Mouse (Mus musculus) forebrain, embryonic 11.5 days (tissue): ENCODE measurements around the gene Epn2. TPM values are rescaled to one million over a fixed set of nuclear protein-coding genes. Genes with fewer than 3 reads are reported as not detected.

ENCODE experiments used
- ATAC-seq: fragments of 200-750 bp; cut with Nextera tagmentation; replicated peaks from 2 replicates; pipeline ENCODE4 v1.8.0; 2017; ENCODE audit warnings: moderate TSS enrichment; ENCODE audit not compliant: low FRiP score
- DNase-seq: peaks from one replicate; pipeline ENCODE4 v3.0.0-alpha.2; 2017; ENCODE audit warnings: low spot score
- H3K27ac ChIP-seq: fragments of 300-500 bp; sonication (generic); 2 replicates; pipeline ENCODE4 v1.5.1; 2014; ENCODE audit warnings: low read depth, low read length
- H3K27me3 ChIP-seq: fragments of 300-500 bp; sonication (generic); 2 replicates; pipeline ENCODE4 v1.6.1; 2014; ENCODE audit warnings: mild to moderate bottlenecking, low read length, mixed read lengths; ENCODE audit not compliant: control insufficient read depth, insufficient read depth
- H3K36me3 ChIP-seq: fragments of 300-500 bp; sonication (generic); 2 replicates; pipeline ENCODE4 v1.6.1; 2014; ENCODE audit warnings: mild to moderate bottlenecking, low read length, moderate library complexity, mixed read lengths; ENCODE audit not compliant: control insufficient read depth, insufficient read depth
- H3K4me1 ChIP-seq: fragments of 300-500 bp; sonication (generic); replicated peaks from 2 replicates; pipeline ENCODE4 v1.6.1; 2014; ENCODE audit warnings: low read length, mixed read lengths; ENCODE audit not compliant: control insufficient read depth, insufficient read depth
- H3K4me2 ChIP-seq: fragments of 300-500 bp; sonication (generic); 2 replicates; pipeline ENCODE4 v1.6.1; 2014; ENCODE audit warnings: low read depth, mild to moderate bottlenecking, low read length, moderate library complexity, mixed read lengths; ENCODE audit not compliant: severe bottlenecking
- H3K4me3 ChIP-seq: fragments of 300-500 bp; sonication (generic); 2 replicates; pipeline ENCODE4 v1.5.1; 2014; ENCODE audit warnings: low read depth, low read length
- H3K9ac ChIP-seq: fragments of 300-500 bp; sonication (generic); 2 replicates; pipeline ENCODE4 v1.6.1; 2014; ENCODE audit warnings: low read length
- H3K9me3 ChIP-seq: fragments of 300-500 bp; sonication (generic); 2 replicates; pipeline ENCODE4 v1.6.1; 2016; ENCODE audit warnings: low read length, mixed read lengths; ENCODE audit not compliant: control insufficient read depth
- WGBS: fragments of 180-500 bp; shearing (Covaris S2); extraction: QIAGEN DNeasy Blood & Tissue Kit; methylation state at CpG from one replicate; pipeline ENCODE4 v1.1.7; 2014; 5-methylcytosine and 5-hydroxymethylcytosine counted together
- polyA plus RNA-seq: library from polyadenylated mRNA; unstranded; fragments of >200 nt; fragmentation: Nextera tagmentation; extraction: Ambion mirVana; gene quantifications from 2 replicates; pipeline ENCODE4 v1.2.1, GENCODE M21; 2014

Gene Epn2
- polyA plus RNA-seq, 1 experiment from 2014 or later: 31.2 TPM

GRCm38 (mm10) chr11:61618131-61618530 lies 38.6 kb upstream of the Epn2 start:
- 91% methylated on average over 8 of the region's 8 CpGs for WGBS
- no peak overlapping the region for H3K9ac ChIP-seq

GRCm38 (mm10) chr11:61617293-61617975 lies 37.9 kb upstream of the Epn2 start:
- Histone ChIP-seq H3K4me2 (no peak overlapping the region), H3K27ac (no peak overlapping the region), H3K36me3 (no peaks in the 10 kb centered on the region), H3K4me3 (no peak overlapping the region), H3K9ac (no peak overlapping the region), H3K4me1 (peaks cover 5% of the 10 kb centered on the region; the same call in 1 of the 2 replicates), H3K27me3 (no peaks in the 10 kb centered on the region; the same call in 1 of the 2 replicates), H3K9me3 (no peaks in the 10 kb centered on the region)
- ATAC-seq (no peak), DNase-seq (no peak)
- 72% methylated on average over 7 of the region's 7 CpGs for WGBS

More at GRCm38 (mm10) chr11:61618131-61618530, 38.6 kb upstream of the Epn2 start:
- DNase-seq: no peak
- ATAC-seq: no peak
- Histone ChIP-seq H3K4me2 (no peak overlapping the region), H3K27ac (no peak overlapping the region), H3K4me1 (peaks cover 5% of the 10 kb centered on the region; the same call in 1 of the 2 replicates), H3K27me3 (no peaks in the 10 kb centered on the region; the same call in 1 of the 2 replicates), H3K4me3 (no peak overlapping the region), H3K9me3 (no peaks in the 10 kb centered on the region), H3K36me3 (no peaks in the 10 kb centered on the region)

- DNase-seq: no peak
- no peaks in the 10 kb centered on the region; the same call in 1 of the 2 replicates for H3K27me3 ChIP-seq
- no peak overlapping the region for H3K4me2 ChIP-seq
- 54% methylated on average over 9 of the region's 9 CpGs for WGBS
- no peaks in the 10 kb centered on the region for H3K9me3 ChIP-seq
- H3K36me3 ChIP-seq: no peaks in the 10 kb centered on the region
- H3K4me3 ChIP-seq: no peak overlapping the region
- ATAC-seq: no peak
- H3K9ac ChIP-seq: no peak overlapping the region
- peaks cover 5% of the 10 kb centered on the region; the same call in 1 of the 2 replicates for H3K4me1 ChIP-seq
- no peak overlapping the region for H3K27ac ChIP-seq
Observed at GRCm38 (mm10) chr11:61616523-61617292, 37.2 kb upstream of the Epn2 start.

- Histone ChIP-seq H3K9ac (peak overlapping the region; percentile 17; the same call in 1 of the 2 replicates), H3K4me3 (no peak overlapping the region; the same call in 1 of the 2 replicates), H3K4me1 (peaks cover 5% of the 10 kb centered on the region; the same call in 1 of the 2 replicates), H3K27ac (no peak overlapping the region), H3K4me2 (peak overlapping the region; percentile 30), H3K9me3 (no peaks in the 10 kb centered on the region), H3K36me3 (no peaks in the 10 kb centered on the region), H3K27me3 (no peaks in the 10 kb centered on the region; the same call in 1 of the 2 replicates)
- DNase-seq (peak; percentile 65), ATAC-seq (no peak)
- 14% methylated on average over 19 of the region's 22 CpGs for WGBS
Observed at GRCm38 (mm10) chr11:61615686-61616522, 36.4 kb upstream of the Epn2 start.

- no peaks in the 10 kb centered on the region for H3K36me3 ChIP-seq
- no peaks in the 10 kb centered on the region for H3K27me3 ChIP-seq
- H3K4me2 ChIP-seq: no peak overlapping the region
- no peaks in the 10 kb centered on the region for H3K9me3 ChIP-seq
- 76% methylated on average over 5 of the region's 5 CpGs for whole genome bisulfite sequencing
- ATAC-seq (no peak), DNase-seq (no peak)
- H3K27ac ChIP-seq: no peak overlapping the region
- H3K4me1 ChIP-seq: peaks cover 3% of the 10 kb centered on the region; the same call in 1 of the 2 replicates
- no peak overlapping the region for H3K9ac ChIP-seq
- H3K4me3 ChIP-seq: no peak overlapping the region
Observed at GRCm38 (mm10) chr11:61614401-61614800, 34.9 kb upstream of the Epn2 start.

- WGBS: 87% methylated on average over 4 of the region's 4 CpGs
- peaks cover 3% of the 10 kb centered on the region; the same call in 1 of the 2 replicates for H3K4me1 ChIP-seq
- no peak overlapping the region for H3K27ac ChIP-seq
- H3K9me3 ChIP-seq: no peaks in the 10 kb centered on the region
- no peak for ATAC-seq
- no peaks in the 10 kb centered on the region for H3K36me3 ChIP-seq
- H3K4me2 ChIP-seq: no peak overlapping the region
- no peak for DNase-seq
- no peak overlapping the region for H3K9ac ChIP-seq
- H3K4me3 ChIP-seq: no peak overlapping the region
- no peaks in the 10 kb centered on the region for H3K27me3 ChIP-seq
Observed at GRCm38 (mm10) chr11:61612116-61612635, 32.7 kb upstream of the Epn2 start.

- no peak for DNase-seq
- no peaks in the 10 kb centered on the region for H3K27me3 ChIP-seq
- no peaks in the 10 kb centered on the region for H3K36me3 ChIP-seq
- no peak overlapping the region for H3K9ac ChIP-seq
- H3K27ac ChIP-seq: no peak overlapping the region
- WGBS: 81% methylated on average over 3 of the region's 3 CpGs
- no peak overlapping the region for H3K4me3 ChIP-seq
- H3K4me2 ChIP-seq: no peak overlapping the region
- no peaks in the 10 kb centered on the region for H3K4me1 ChIP-seq
- H3K9me3 ChIP-seq: no peaks in the 10 kb centered on the region
- ATAC-seq: no peak
Observed at GRCm38 (mm10) chr11:61611197-61611596, 31.7 kb upstream of the Epn2 start.

GRCm38 (mm10) chr11:61608072-61608471 lies 28.6 kb upstream of the Epn2 start:
- no peak for ATAC-seq
- no peak overlapping the region for H3K4me3 ChIP-seq
- no peaks in the 10 kb centered on the region for H3K27me3 ChIP-seq
- no peaks in the 10 kb centered on the region for H3K4me1 ChIP-seq
- no peak overlapping the region for H3K27ac ChIP-seq
- H3K36me3 ChIP-seq: no peaks in the 10 kb centered on the region
- H3K9ac ChIP-seq: no peak overlapping the region
- 80% methylated on average over 4 of the region's 4 CpGs for WGBS
- H3K9me3 ChIP-seq: no peaks in the 10 kb centered on the region
- no peak overlapping the region for H3K4me2 ChIP-seq
- DNase-seq: no peak
